Mouse (Mus musculus) kidney, embryonic 15.5 days (tissue): ENCODE measurements around the gene Aknad1. TPM values are rescaled to one million over a fixed set of nuclear protein-coding genes. Genes with fewer than 3 reads are reported as not detected.

ENCODE experiments used
- ATAC-seq: fragments of 200-750 bp; cut with Nextera tagmentation; replicated peaks from 2 replicates; pipeline ENCODE4 v1.8.0; 2017; ENCODE audit warnings: moderate TSS enrichment; ENCODE audit not compliant: low FRiP score
- H3K27ac ChIP-seq: fragments of 300-500 bp; sonication (generic); 2 replicates; pipeline ENCODE4 v1.5.1; 2015; ENCODE audit warnings: mild to moderate bottlenecking, inconsistent platforms
- H3K27me3 ChIP-seq: fragments of 300-500 bp; sonication (generic); 2 replicates; pipeline ENCODE4 v1.6.1; 2015; ENCODE audit warnings: inconsistent platforms
- H3K36me3 ChIP-seq: fragments of 300-500 bp; sonication (generic); 2 replicates; pipeline ENCODE4 v1.6.1; 2015; ENCODE audit warnings: inconsistent platforms
- H3K4me1 ChIP-seq: fragments of 300-500 bp; sonication (generic); 2 replicates; pipeline ENCODE4 v1.6.1; 2015; ENCODE audit warnings: inconsistent platforms
- H3K4me2 ChIP-seq: fragments of 300-500 bp; sonication (generic); 2 replicates; pipeline ENCODE4 v1.6.1; 2015; ENCODE audit warnings: moderate library complexity, mild to moderate bottlenecking, inconsistent platforms
- H3K4me3 ChIP-seq: fragments of 300-500 bp; sonication (generic); replicated peaks from 2 replicates; pipeline ENCODE4 v1.5.1; 2015; ENCODE audit warnings: mild to moderate bottlenecking, inconsistent platforms
- H3K9ac ChIP-seq: fragments of 300-500 bp; sonication (generic); 2 replicates; pipeline ENCODE4 v1.6.1; 2015; ENCODE audit warnings: mild to moderate bottlenecking, inconsistent platforms
- H3K9me3 ChIP-seq: fragments of 300-500 bp; sonication (generic); replicated peaks from 2 replicates; pipeline ENCODE4 v1.6.1; 2016; ENCODE audit warnings: inconsistent platforms
- WGBS: fragments of 180-500 bp; shearing (Covaris S2); methylation state at CpG from one replicate; pipeline ENCODE4 v1.1.7; 2015; ENCODE audit warnings: mixed read lengths; 5-methylcytosine and 5-hydroxymethylcytosine counted together
- polyA plus RNA-seq: library from polyadenylated mRNA; unstranded; fragments of >200 nt; fragmentation: Nextera tagmentation; extraction: Ambion mirVana; gene quantifications from 2 replicates; pipeline ENCODE4 v1.2.1, GENCODE M21; 2015

Aknad1 gene
- polyA plus RNA-seq, 1 experiment from 2014 or later = 0.10 TPM

DNA sequence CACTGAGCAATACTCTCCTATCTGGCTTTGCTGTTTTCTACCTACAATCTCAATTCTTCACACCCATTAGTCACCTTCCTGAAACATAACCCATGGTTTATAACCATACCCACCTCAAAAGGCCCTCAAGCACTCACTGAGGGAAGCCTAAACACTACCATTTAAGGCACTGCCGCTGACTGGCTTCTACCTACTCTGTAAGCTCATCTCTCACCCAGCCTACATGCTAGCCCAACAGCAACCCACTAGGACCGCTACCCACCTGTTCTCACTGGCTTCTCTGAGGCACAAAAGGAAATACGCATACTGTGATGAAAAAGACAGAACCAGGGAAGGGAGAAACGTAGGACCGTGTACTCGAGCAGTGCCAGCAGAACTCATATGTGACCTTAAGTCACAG is 92.3 kb downstream of the Aknad1 start:
- Histone ChIP-seq H3K9me3 (no peaks in the 10 kb centered on the region), H3K27ac (no peak overlapping the region), H3K9ac (no peak overlapping the region), H3K4me3 (no peak overlapping the region), H3K27me3 (no peaks in the 10 kb centered on the region), H3K4me2 (no peak overlapping the region), H3K4me1 (no peaks in the 10 kb centered on the region), H3K36me3 (peaks cover 23% of the 10 kb centered on the region)
- 95% methylated on average over 6 of the region's 6 CpGs for WGBS
- ATAC-seq = no peak

Other genes with a start within 250 kb of the Aknad1 start
- gene 1700013F07Rik, start 205.5 kb upstream of the Aknad1 start, polyA plus RNA-seq = 0.50 TPM in 1 of 2 replicates, not detected in the other
- gene 5330417C22Rik, start 203.1 kb upstream of the Aknad1 start, polyA plus RNA-seq = 1.00 and 1.1 TPM in 2 replicates
- gene Tmem167b, start 177.2 kb upstream of the Aknad1 start, polyA plus RNA-seq = 34.0 and 35.6 TPM in 2 replicates
- gene Taf13, start 168.0 kb upstream of the Aknad1 start, polyA plus RNA-seq = 34.2 and 42.9 TPM in 2 replicates
- gene Wdr47, start 148.4 kb upstream of the Aknad1 start, polyA plus RNA-seq = 8.4 and 10.9 TPM in 2 replicates
- 66.9 and 69.4 TPM in 2 replicates for gene Clcc1, start 85.7 kb upstream of the Aknad1 start, polyA plus RNA-seq
- 43.3 and 45.1 TPM in 2 replicates for gene Gpsm2, start 17.3 kb upstream of the Aknad1 start, polyA plus RNA-seq
- gene Stxbp3, start 100.9 kb downstream of the Aknad1 start, polyA plus RNA-seq = 34.9 and 35.6 TPM in 2 replicates
- gene Fndc7, start 150.3 kb downstream of the Aknad1 start, polyA plus RNA-seq = 0.10 TPM in 1 of 2 replicates, not detected in the other
- 71.7 and 74.7 TPM in 2 replicates for gene Prpf38b, start 172.1 kb downstream of the Aknad1 start, polyA plus RNA-seq
- 0.13 and 0.26 TPM in 2 replicates for gene Henmt1, start 200.2 kb downstream of the Aknad1 start, polyA plus RNA-seq
- not detected in 2 replicates for gene Gm9857, start 200.8 kb downstream of the Aknad1 start, polyA plus RNA-seq